Mouse (Mus musculus): ENCODE results near the gene Gm266. TPM values are rescaled to one million over a fixed set of nuclear protein-coding genes. Genes with fewer than 3 reads are reported as not detected.

The Gm266 gene
- 1.7 and 2.0 TPM in 2 replicates for polyA plus RNA-seq (2015; fragmentation: Nextera tagmentation; extraction: Ambion mirVana)

GRCm38 (mm10) chr12:111485652-111486306, at the start of gene Gm266:
Gm266 (minus strand) TSS chr12:111485823.
- Histone ChIP-seq H3K4me2 (peak within 1 kb of the TSS; percentile 61), H3K36me3 (no peaks in the 10 kb centered on the region), H3K27ac (no peak within 1 kb of the TSS), H3K9me3 (no peaks in the 10 kb centered on the region), H3K27me3 (peaks cover 80% of the 10 kb centered on the region), H3K4me1 (replicated peaks) (peaks cover 27% of the 10 kb centered on the region), H3K9ac (peak within 1 kb of the TSS; percentile 61; the same call in 1 of the 2 replicates), H3K4me3 (peak within 1 kb of the TSS; percentile 42)
- under 1% methylated on average over 54 of the region's 58 CpGs for WGBS
- ATAC-seq (ENCODE audit: low FRiP score), result peak; percentile 52; the same call in 1 of the 2 replicates

GRCm38 (mm10) chr12:111535281-111535680, 49.7 kb upstream of the Gm266 start:
- Histone ChIP-seq H3K4me3 (no peak overlapping the region), H3K4me1 (replicated peaks) (peaks cover 32% of the 10 kb centered on the region), H3K9ac (no peak overlapping the region), H3K27ac (no peak overlapping the region), H3K36me3 (peaks cover 13% of the 10 kb centered on the region), H3K4me2 (no peak overlapping the region), H3K9me3 (no peaks in the 10 kb centered on the region), H3K27me3 (no peaks in the 10 kb centered on the region)
- no peak for ATAC-seq (ENCODE audit: low FRiP score)
- 71% methylated on average over 6 of the region's 6 CpGs for WGBS

- Histone ChIP-seq H3K4me1 (replicated peaks) (peaks cover 19% of the 10 kb centered on the region), H3K27ac (no peak overlapping the region), H3K36me3 (no peaks in the 10 kb centered on the region), H3K4me2 (no peak overlapping the region), H3K9me3 (no peaks in the 10 kb centered on the region), H3K4me3 (no peak overlapping the region), H3K9ac (0 out of 2 replicates have a peak overlapping the region, but pooled peaks have one; percentile 24), H3K27me3 (0 out of 2 replicates have a peak, but pooled peaks cover 2% of the 10 kb centered on the region)
- ATAC-seq (ENCODE audit: low FRiP score), result no peak
- 70% methylated on average over 11 of the region's 11 CpGs for WGBS
Measured at GRCm38 (mm10) chr12:111533096-111533794, 47.6 kb upstream of the Gm266 start.

GRCm38 (mm10) chr12:111529192-111529591, 43.6 kb upstream of the Gm266 start:
- 26% methylated on average over 8 of the region's 8 CpGs for WGBS
- no peak for ATAC-seq (ENCODE audit: low FRiP score)

GRCm38 (mm10) chr12:111527643-111528281, 42.1 kb upstream of the Gm266 start:
- no peaks in the 10 kb centered on the region for H3K36me3 ChIP-seq
- H3K9me3 ChIP-seq, result no peaks in the 10 kb centered on the region
- H3K4me3 ChIP-seq, result no peak overlapping the region
- no peak overlapping the region for H3K9ac ChIP-seq
- 0 out of 2 replicates have a peak, but pooled peaks cover 2% of the 10 kb centered on the region for H3K27me3 ChIP-seq
- no peak for ATAC-seq (ENCODE audit: low FRiP score)
- H3K4me2 ChIP-seq, result no peak overlapping the region
- H3K4me1 ChIP-seq (replicated peaks), result no peaks in the 10 kb centered on the region
- no peak overlapping the region for H3K27ac ChIP-seq
- 66% methylated on average over 8 of the region's 8 CpGs for WGBS

More at GRCm38 (mm10) chr12:111529192-111529591, 43.6 kb upstream of the Gm266 start:
- H3K27me3 ChIP-seq, result 0 out of 2 replicates have a peak, but pooled peaks cover 2% of the 10 kb centered on the region
- H3K36me3 ChIP-seq, result no peaks in the 10 kb centered on the region
- no peaks in the 10 kb centered on the region for H3K9me3 ChIP-seq
- H3K4me3 ChIP-seq, result no peak overlapping the region
- H3K4me2 ChIP-seq, result no peak overlapping the region
- no peaks in the 10 kb centered on the region for H3K4me1 ChIP-seq (replicated peaks)
- no peak overlapping the region for H3K9ac ChIP-seq
- H3K27ac ChIP-seq, result no peak overlapping the region

- no peak for ATAC-seq (ENCODE audit: low FRiP score)
- Histone ChIP-seq H3K27ac (no peak overlapping the region), H3K4me1 (replicated peaks) (no peaks in the 10 kb centered on the region), H3K4me2 (no peak overlapping the region), H3K27me3 (0 out of 2 replicates have a peak, but pooled peaks cover 2% of the 10 kb centered on the region), H3K9me3 (peaks cover 5% of the 10 kb centered on the region; the same call in 1 of the 2 replicates), H3K4me3 (no peak overlapping the region), H3K36me3 (no peaks in the 10 kb centered on the region), H3K9ac (no peak overlapping the region)
- 84% methylated on average over 3 of the region's 3 CpGs for WGBS
Measured at GRCm38 (mm10) chr12:111524883-111525282, 39.3 kb upstream of the Gm266 start.

GRCm38 (mm10) chr12:111524469-111524868, 38.8 kb upstream of the Gm266 start:
- H3K4me1 ChIP-seq (replicated peaks), result no peaks in the 10 kb centered on the region
- no peak overlapping the region for H3K27ac ChIP-seq
- peaks cover 5% of the 10 kb centered on the region; the same call in 1 of the 2 replicates for H3K9me3 ChIP-seq
- WGBS, result 74% methylated on average over 1 of the region's 1 CpGs
- ATAC-seq (ENCODE audit: low FRiP score), result no peak
- 0 out of 2 replicates have a peak, but pooled peaks cover 2% of the 10 kb centered on the region for H3K27me3 ChIP-seq
- no peak overlapping the region for H3K4me3 ChIP-seq
- H3K9ac ChIP-seq, result no peak overlapping the region
- no peak overlapping the region for H3K4me2 ChIP-seq
- H3K36me3 ChIP-seq, result no peaks in the 10 kb centered on the region

GRCm38 (mm10) chr12:111520994-111521393, 35.4 kb upstream of the Gm266 start:
- H3K27me3 ChIP-seq, result no peaks in the 10 kb centered on the region
- H3K36me3 ChIP-seq, result no peaks in the 10 kb centered on the region
- H3K4me1 ChIP-seq (replicated peaks), result no peaks in the 10 kb centered on the region
- 97% methylated on average over 2 of the region's 2 CpGs for WGBS
- ATAC-seq (ENCODE audit: low FRiP score), result no peak
- no peak overlapping the region for H3K27ac ChIP-seq
- peaks cover 5% of the 10 kb centered on the region; the same call in 1 of the 2 replicates for H3K9me3 ChIP-seq
- no peak overlapping the region for H3K4me2 ChIP-seq
- no peak overlapping the region for H3K4me3 ChIP-seq
- H3K9ac ChIP-seq, result no peak overlapping the region

- ATAC-seq (ENCODE audit: low FRiP score), result no peak
- 81% methylated on average over 5 of the region's 5 CpGs for WGBS
- H3K4me3 ChIP-seq, result no peak overlapping the region
- no peaks in the 10 kb centered on the region for H3K4me1 ChIP-seq (replicated peaks)
- no peak overlapping the region for H3K9ac ChIP-seq
- H3K4me2 ChIP-seq, result no peak overlapping the region
- H3K27me3 ChIP-seq, result no peaks in the 10 kb centered on the region
- no peaks in the 10 kb centered on the region for H3K36me3 ChIP-seq
- no peak overlapping the region for H3K27ac ChIP-seq
- peaks cover 5% of the 10 kb centered on the region; the same call in 1 of the 2 replicates for H3K9me3 ChIP-seq
Measured at GRCm38 (mm10) chr12:111519821-111520220, 34.2 kb upstream of the Gm266 start.

- no peak overlapping the region for H3K27ac ChIP-seq
- WGBS, result 89% methylated on average over 9 of the region's 9 CpGs
- no peaks in the 10 kb centered on the region for H3K27me3 ChIP-seq
- H3K9me3 ChIP-seq, result peaks cover 5% of the 10 kb centered on the region; the same call in 1 of the 2 replicates
- 0 out of 2 replicates have a peak, but pooled peaks cover 4% of the 10 kb centered on the region for H3K4me1 ChIP-seq (replicated peaks)
- H3K4me3 ChIP-seq, result no peak overlapping the region
- no peak for ATAC-seq (ENCODE audit: low FRiP score)
- no peaks in the 10 kb centered on the region for H3K36me3 ChIP-seq
- no peak overlapping the region for H3K9ac ChIP-seq
- H3K4me2 ChIP-seq, result no peak overlapping the region
Measured at GRCm38 (mm10) chr12:111518391-111518790, 32.8 kb upstream of the Gm266 start.

- no peak for ATAC-seq (ENCODE audit: low FRiP score)
- no peak overlapping the region for H3K9ac ChIP-seq
- H3K36me3 ChIP-seq, result no peaks in the 10 kb centered on the region
- no peaks in the 10 kb centered on the region for H3K27me3 ChIP-seq
- no peak overlapping the region for H3K4me3 ChIP-seq
- H3K9me3 ChIP-seq, result peaks cover 5% of the 10 kb centered on the region; the same call in 1 of the 2 replicates
- WGBS, result 71% methylated on average over 4 of the region's 4 CpGs
- 0 out of 2 replicates have a peak, but pooled peaks cover 4% of the 10 kb centered on the region for H3K4me1 ChIP-seq (replicated peaks)
- no peak overlapping the region for H3K27ac ChIP-seq
- no peak overlapping the region for H3K4me2 ChIP-seq
Measured at GRCm38 (mm10) chr12:111517901-111518300, 32.3 kb upstream of the Gm266 start.

GRCm38 (mm10) chr12:111516826-111517225, 31.2 kb upstream of the Gm266 start:
- H3K4me1 ChIP-seq (replicated peaks), result 0 out of 2 replicates have a peak, but pooled peaks cover 4% of the 10 kb centered on the region
- H3K4me3 ChIP-seq, result no peak overlapping the region
- no peak overlapping the region for H3K4me2 ChIP-seq
- H3K27me3 ChIP-seq, result no peaks in the 10 kb centered on the region
- H3K27ac ChIP-seq, result no peak overlapping the region
- ATAC-seq (ENCODE audit: low FRiP score), result no peak
- WGBS, result 91% methylated on average over 6 of the region's 6 CpGs
- peaks cover under 1% of the 10 kb centered on the region; the same call in 1 of the 2 replicates for H3K9me3 ChIP-seq
- no peaks in the 10 kb centered on the region for H3K36me3 ChIP-seq
- H3K9ac ChIP-seq, result no peak overlapping the region
